Mouse (Mus musculus) splenic B cell, adult 2 months (primary cell): Measurements from ENCODE around the gene Mid2.

Source experiments
- DNase-seq: peaks from one replicate; pipeline ENCODE4 v3.0.0-alpha.2; 2011; ENCODE audit warnings: low read depth, low spot score
- H3K27me3 ChIP-seq: 2 replicates; pipeline ENCODE4 v1.6.1; 2012; ENCODE audit warnings: mild to moderate bottlenecking, low read length, moderate library complexity, mixed read lengths; ENCODE audit not compliant: control insufficient read depth, poor library complexity, insufficient read depth, severe bottlenecking
- H3K36me3 ChIP-seq: 2 replicates; pipeline ENCODE4 v1.6.1; 2012; ENCODE audit warnings: mild to moderate bottlenecking, low read length, moderate library complexity, mixed read lengths; ENCODE audit not compliant: control insufficient read depth, poor library complexity, insufficient read depth, severe bottlenecking

Mid2 gene

GRCm38 (mm10) chrX:140769794-140770193 lies 105.4 kb downstream of the Mid2 start:
- no peak for DNase-seq
- H3K27me3 ChIP-seq: no peaks in the 10 kb centered on the region
- H3K36me3 ChIP-seq: no peaks in the 10 kb centered on the region

DNA sequence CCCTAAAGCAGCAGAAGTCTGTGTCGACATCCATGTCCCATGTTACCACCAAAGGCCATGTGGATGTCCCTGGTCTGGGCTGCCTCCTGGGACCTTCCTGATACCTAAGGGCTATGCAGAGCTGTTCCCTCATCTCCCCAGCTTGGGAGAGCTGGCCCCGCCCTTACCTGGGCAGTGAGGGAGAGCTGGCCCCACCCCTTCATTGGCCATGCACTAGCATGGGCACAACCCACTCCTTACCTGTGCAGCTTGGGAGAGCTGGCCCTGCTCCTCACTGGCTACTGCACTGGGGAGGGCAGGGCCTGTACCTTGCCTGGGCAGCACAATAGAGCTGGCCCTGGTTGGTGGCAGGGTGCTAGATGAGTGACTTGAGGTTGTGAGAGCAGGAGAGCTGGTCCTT lies 140.9 kb downstream of the Mid2 start:
- no peaks in the 10 kb centered on the region for H3K27me3 ChIP-seq
- DNase-seq: no peak
- no peaks in the 10 kb centered on the region for H3K36me3 ChIP-seq

DNA sequence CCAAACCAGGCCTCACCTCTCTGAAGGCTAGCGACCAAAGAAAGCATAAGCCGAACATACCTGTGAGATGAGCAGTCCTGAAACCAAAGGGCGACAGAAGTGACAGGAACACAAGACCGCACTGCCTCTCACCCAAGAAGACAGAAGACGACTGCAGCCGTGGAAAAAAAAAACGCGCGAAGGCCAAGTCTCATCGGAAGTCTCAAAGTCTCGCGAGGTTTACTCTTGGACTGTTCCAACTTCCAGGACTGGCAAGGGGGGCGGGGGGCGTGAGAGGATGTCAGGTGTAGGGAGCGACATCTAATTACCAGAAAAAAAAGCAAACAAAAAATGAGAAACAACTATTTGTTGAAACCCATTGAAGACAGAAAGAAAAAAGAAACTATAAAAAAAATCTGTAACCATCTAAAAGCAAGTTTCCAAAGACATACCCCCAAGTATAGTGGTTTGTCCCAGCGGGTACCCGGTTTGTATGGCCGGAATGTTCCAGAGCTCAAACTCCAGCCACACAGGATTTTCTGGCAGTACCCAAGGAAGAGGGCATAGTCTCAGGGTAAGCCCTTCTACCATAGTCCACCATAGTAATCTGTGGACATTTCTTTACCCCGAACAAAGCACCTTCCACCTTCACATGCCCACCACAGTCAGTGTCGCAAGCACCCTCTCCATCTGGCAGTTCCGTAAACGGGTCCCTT lies 149.1 kb downstream of the Mid2 start, which contains the start of gene Tex13b:
Tex13b (minus strand) TSS at position 122 of the 695 bp plus-strand sequence.
- H3K36me3 ChIP-seq: no peaks in the 10 kb centered on the region
- DNase-seq: no peak
- H3K27me3 ChIP-seq: no peaks in the 10 kb centered on the region
